Mouse (Mus musculus) testis, adult 2 months (tissue): ENCODE results near the gene Foxa3.

Source experiments
- CTCF ChIP-seq: fragments of 200-500 bp; IDR thresholded peaks from 2 replicates; pipeline ENCODE4 v1.5.1; 2012; ENCODE audit warnings: low read depth, mild to moderate bottlenecking, inconsistent platforms, low read length, moderate library complexity; ENCODE audit not compliant: control insufficient read depth, insufficient read depth, insufficient replicate concordance
- POLR2A ChIP-seq: fragments of 200-500 bp; IDR thresholded peaks from 2 replicates; pipeline ENCODE4 v1.6.1; 2012; ENCODE audit warnings: low read depth, mild to moderate bottlenecking, inconsistent platforms, low read length, moderate library complexity; ENCODE audit not compliant: control insufficient read depth

DNA sequence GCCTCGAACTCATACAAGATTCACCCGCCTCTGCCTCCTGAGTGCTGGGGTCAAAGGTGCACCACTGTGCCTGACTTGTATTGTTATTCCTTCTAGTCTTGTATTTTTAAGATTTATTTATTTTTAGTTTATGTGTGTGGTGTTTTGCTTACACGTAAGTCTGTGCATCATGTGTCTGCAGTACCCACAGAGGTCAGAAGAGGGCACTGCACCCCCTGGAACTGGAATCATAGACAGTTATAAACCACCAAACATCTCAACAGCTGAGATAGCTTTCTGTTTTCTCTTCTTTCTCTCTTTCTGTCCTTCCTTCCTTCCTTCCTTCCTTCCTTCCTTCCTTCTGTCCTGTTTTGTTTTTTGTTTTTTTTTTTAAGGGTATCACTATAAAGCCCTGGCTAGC is 52.4 kb downstream of the Foxa3 start:
- TF ChIP-seq CTCF = no peak
- no peak for TF ChIP-seq POLR2A
